In the genomic region with DNA sequence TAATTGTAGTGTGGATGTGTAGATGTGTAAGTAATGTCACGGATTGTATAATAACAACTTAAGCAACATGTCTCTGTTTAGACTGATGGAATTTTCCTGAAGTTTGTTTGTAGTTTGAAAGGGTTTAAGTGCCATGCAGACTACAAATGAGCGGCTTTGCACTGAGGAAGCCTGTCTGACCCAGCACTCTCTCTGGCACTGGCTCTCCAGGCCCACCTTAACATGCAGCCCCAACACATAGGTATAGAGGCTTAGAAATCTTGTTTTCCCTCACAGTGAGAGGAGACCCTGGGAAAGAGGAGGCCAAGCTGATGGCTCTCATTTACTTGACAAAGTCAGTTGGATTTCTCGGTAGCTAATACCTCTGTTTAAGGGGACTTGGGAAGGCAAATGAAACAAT, we compare ENCODE assay signal across 9 mouse cellular contexts. TPM values are rescaled to one million over a fixed set of nuclear protein-coding genes. Genes with fewer than 3 reads are reported as not detected.
A peak's percentile ranks its signal among the peaks of the same experiment; 100 is the strongest.
DNase-seq lines count a peak whose midpoint lies in the region; ATAC-seq and TF ChIP-seq lines count a peak whose summit lies in the region.
"Had no signal": no experiment of that assay in that cellular context is flagged by ENCODE, and none has a peak within 500 bp of the region (broad histone marks: within the 10 kb centered on the region; RNA-seq: fewer than 3 reads in every experiment).

No protein-coding gene starts in this region.

- H3K9me3 ChIP-seq in heart, embryonic 11.5 days (replicated peaks; ENCODE audit: control insufficient read depth, low read length), result no peaks in the 10 kb centered on the region
- H3K9me3 ChIP-seq in neural tube, embryonic 11.5 days (ENCODE audit: control insufficient read depth, low read length), result no peaks in the 10 kb centered on the region
- no peaks in the 10 kb centered on the region for H3K9me3 ChIP-seq in limb, embryonic 13.5 days
- H3K9me3 ChIP-seq in stomach, postnatal 0 days (ENCODE audit: control insufficient read depth, low read length), result no peaks in the 10 kb centered on the region

- H3K4me3 ChIP-seq in heart, embryonic 11.5 days (ENCODE audit: low read depth, low read length), result peak overlapping the region; percentile 60; the same call in 1 of the 2 replicates
- H3K4me3 ChIP-seq in neural tube, embryonic 11.5 days (ENCODE audit: low read depth, low read length), result no peak overlapping the region
- peak overlapping the region; percentile 58 for H3K4me3 ChIP-seq in limb, embryonic 13.5 days
- peak overlapping the region; percentile 51; the same call in 1 of the 2 replicates for H3K4me3 ChIP-seq in stomach, postnatal 0 days (ENCODE audit: low read depth, low read length)

- peak overlapping the region; percentile 77 for H3K4me2 ChIP-seq in heart, embryonic 11.5 days
- H3K4me2 ChIP-seq in neural tube, embryonic 11.5 days (ENCODE audit: low read depth), result peak overlapping the region; percentile 21; the same call in 1 of the 2 replicates
- H3K4me2 ChIP-seq in limb, embryonic 13.5 days (replicated peaks), result peak overlapping the region; percentile 70
- H3K4me2 ChIP-seq in stomach, postnatal 0 days (replicated peaks; ENCODE audit: low read depth), result peak overlapping the region; percentile 77; the same call in 1 of the 2 replicates

- no peaks in the 10 kb centered on the region; the same call in 1 of the 2 replicates for H3K27me3 ChIP-seq in heart, embryonic 11.5 days (ENCODE audit: control insufficient read depth, insufficient read depth, low read length)
- peaks cover 5% of the 10 kb centered on the region; the same call in 1 of the 2 replicates for H3K27me3 ChIP-seq in neural tube, embryonic 11.5 days (ENCODE audit: control insufficient read depth, insufficient read depth, low read length)
- H3K27me3 ChIP-seq in limb, embryonic 13.5 days, result peaks cover 5% of the 10 kb centered on the region
- no peaks in the 10 kb centered on the region for H3K27me3 ChIP-seq in stomach, postnatal 0 days (ENCODE audit: control insufficient read depth, insufficient read depth, low read length)

- no peak for TF ChIP-seq CTCF in stomach, postnatal 0 days (IDR thresholded peaks at IDR 0.05; ENCODE audit: low read depth)

- no peaks in the 10 kb centered on the region for H3K36me3 ChIP-seq in heart, embryonic 11.5 days (ENCODE audit: control insufficient read depth, insufficient read depth, low read length)
- H3K36me3 ChIP-seq in neural tube, embryonic 11.5 days (ENCODE audit: control insufficient read depth, insufficient read depth, low read length), result no peaks in the 10 kb centered on the region
- H3K36me3 ChIP-seq in limb, embryonic 13.5 days, result no peaks in the 10 kb centered on the region
- H3K36me3 ChIP-seq in stomach, postnatal 0 days (ENCODE audit: control insufficient read depth, insufficient read depth, low read length), result no peaks in the 10 kb centered on the region

- WGBS in heart, embryonic 11.5 days (ENCODE audit: insufficient replicate concordance), result 48% methylated on average over 3 of the region's 3 CpGs
- WGBS in neural tube, embryonic 11.5 days, result 25% methylated on average over 3 of the region's 3 CpGs
- WGBS in limb, embryonic 13.5 days, result 44% methylated on average over 3 of the region's 3 CpGs
- 63% methylated on average over 3 of the region's 3 CpGs for WGBS in stomach, postnatal 0 days

- no peak for TF ChIP-seq EP300 in stomach, postnatal 0 days (optimal IDR thresholded peaks at IDR 0.05)

- H3K9ac ChIP-seq in heart, embryonic 11.5 days (ENCODE audit: low read depth, low read length), result peak overlapping the region; percentile 82; the same call in 1 of the 2 replicates
- H3K9ac ChIP-seq in neural tube, embryonic 11.5 days (ENCODE audit: low read length), result no peak overlapping the region
- H3K9ac ChIP-seq in limb, embryonic 13.5 days, result peak overlapping the region; percentile 73
- no peak overlapping the region for H3K9ac ChIP-seq in stomach, postnatal 0 days (ENCODE audit: low read length)

- no peak for DNase-seq in heart, adult 9 months (ENCODE audit: low spot score in 2 of 2)
- DNase-seq in neural tube, embryonic 11.5 days (ENCODE audit: low spot score), result no peak
- no peak for DNase-seq in neural tube, embryonic 10.5 days (ENCODE audit: extremely low spot score, low spot score)
- no peak for DNase-seq in stomach, postnatal 0 days (ENCODE audit: low spot score)
- DNase-seq in cerebellum, postnatal 36 days, result no peak
- DNase-seq in left cerebral cortex, postnatal 36 days (ENCODE audit: low spot score in 2 of 2), result no peak

- ATAC-seq in heart, embryonic 11.5 days (replicated peaks; ENCODE audit: insufficient number of reproducible peaks, low FRiP score, low TSS enrichment), result no peak
- no peak for ATAC-seq in neural tube, embryonic 11.5 days (ENCODE audit: insufficient read depth, low FRiP score, low TSS enrichment)
- no peak for ATAC-seq in limb, embryonic 13.5 days (ENCODE audit: low FRiP score, low read depth)
- no peak for ATAC-seq in stomach, postnatal 0 days (ENCODE audit: low FRiP score, low TSS enrichment)

- H3K27ac ChIP-seq in heart, embryonic 11.5 days (ENCODE audit: low read depth, low read length), result no peak overlapping the region
- H3K27ac ChIP-seq in neural tube, embryonic 11.5 days (ENCODE audit: low read depth, low read length), result no peak overlapping the region
- no peak overlapping the region for H3K27ac ChIP-seq in limb, embryonic 13.5 days
- H3K27ac ChIP-seq in stomach, postnatal 0 days (replicated peaks), result no peak overlapping the region

- H3K4me1 ChIP-seq in heart, embryonic 11.5 days (ENCODE audit: control insufficient read depth, insufficient read depth, low read length), result peaks cover 10% of the 10 kb centered on the region
- peaks cover 14% of the 10 kb centered on the region; the same call in 1 of the 2 replicates for H3K4me1 ChIP-seq in neural tube, embryonic 11.5 days (ENCODE audit: control insufficient read depth, insufficient read depth, low read length)
- H3K4me1 ChIP-seq in limb, embryonic 13.5 days, result peaks cover 45% of the 10 kb centered on the region
- no peaks in the 10 kb centered on the region for H3K4me1 ChIP-seq in stomach, postnatal 0 days (replicated peaks; ENCODE audit: control insufficient read depth, insufficient read depth)

- intact Hi-C loops in left cerebral cortex, postnatal 36 days (cut with DNase I), result loop anchor here (10.0 kb wide), 2 partner anchors 346 to 686 kb away; no protein-coding TSS in a partner anchor

RNA-seq across cellular contexts. Expression of a gene that starts 13.9 kb away (rescaled TPM):
- polyA plus RNA-seq in heart, embryonic 11.5 days (2014; fragmentation: Nextera tagmentation; extraction: Ambion mirVana), result 27.5 and 33.7 TPM in 2 replicates
- polyA plus RNA-seq in neural tube, embryonic 11.5 days (2014; fragmentation: Nextera tagmentation; extraction: Ambion mirVana), result 29.0 and 31.7 TPM in 2 replicates
- polyA plus RNA-seq in limb, embryonic 13.5 days (2015; fragmentation: Nextera tagmentation; extraction: Ambion mirVana), result 88.3 and 88.4 TPM in 2 replicates
- polyA plus RNA-seq in stomach, postnatal 0 days (2015; fragmentation: Nextera tagmentation; extraction: Ambion mirVana), result 24.7 and 26.0 TPM in 2 replicates
- 10 to 100 TPM; 62.9 to 75.3 TPM for total RNA-seq in left cerebral cortex, postnatal 36 days (2021)

RNA-seq across cellular contexts. Expression of a gene that starts 19.2 kb away (rescaled TPM):
- polyA plus RNA-seq in heart, embryonic 11.5 days (2014; fragmentation: Nextera tagmentation; extraction: Ambion mirVana), result 0.72 and 0.73 TPM in 2 replicates
- 9.1 and 9.8 TPM in 2 replicates for polyA plus RNA-seq in neural tube, embryonic 11.5 days (2014; fragmentation: Nextera tagmentation; extraction: Ambion mirVana)
- 3.7 and 6.3 TPM in 2 replicates for polyA plus RNA-seq in limb, embryonic 13.5 days (2015; fragmentation: Nextera tagmentation; extraction: Ambion mirVana)
- polyA plus RNA-seq in stomach, postnatal 0 days (2015; fragmentation: Nextera tagmentation; extraction: Ambion mirVana), result 1.2 and 1.9 TPM in 2 replicates
- total RNA-seq in left cerebral cortex, postnatal 36 days (2021), result 1 to 10 TPM; 5.0 to 5.9 TPM
- polyA plus RNA-seq: C2C12 had no signal

Comparison
In these comparisons a context has a peak if more than half of its experiments do, and no peak if none do; other contexts are left out.
1. H3K4me2 ChIP-seq: peak in every context shown above with its lines; median percentile 77 in heart, embryonic 11.5 days; 77 in stomach, postnatal 0 days; 70 in limb, embryonic 13.5 days; 21 in neural tube, embryonic 11.5 days.
2. H3K9ac ChIP-seq: peak in heart, embryonic 11.5 days (single experiment) and limb, embryonic 13.5 days (single experiment); none in neural tube, embryonic 11.5 days (single experiment) and stomach, postnatal 0 days (single experiment).